Mouse (Mus musculus) ES-CJ7 (cell line): Measurements from ENCODE around the gene Fgf2.

Experiments used
- DNase-seq: peaks from one replicate; pipeline ENCODE4 v3.0.0; 2011; ENCODE audit warnings: low read depth, low spot score

Fgf2 gene

DNA sequence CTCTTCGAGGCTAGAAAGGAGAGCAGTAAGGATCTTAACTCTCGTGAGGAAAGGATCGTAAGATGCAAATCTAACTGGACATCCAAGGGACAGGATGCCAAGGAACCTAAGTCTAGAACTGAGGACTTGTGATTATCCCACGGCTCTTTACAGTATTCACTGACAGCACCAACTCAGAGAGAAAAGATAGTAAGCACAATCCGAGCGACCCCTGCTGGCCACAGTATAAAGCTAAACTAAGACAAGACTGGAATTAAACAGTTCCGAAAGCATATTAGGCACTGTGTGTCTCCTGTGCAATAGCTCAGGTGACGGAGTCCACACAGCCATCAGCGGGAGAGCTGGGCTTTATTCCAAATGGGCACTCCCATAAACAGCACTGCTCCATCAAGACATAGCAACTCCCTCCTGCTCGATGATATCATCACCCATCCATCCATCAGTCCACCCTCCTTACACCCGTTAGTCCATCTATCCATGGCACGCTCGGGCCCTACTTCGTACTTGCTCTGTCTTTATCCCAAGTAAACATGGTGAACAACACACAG, 66.3 kb downstream of the Fgf2 start:
- peak; percentile 73 for DNase-seq

DNA sequence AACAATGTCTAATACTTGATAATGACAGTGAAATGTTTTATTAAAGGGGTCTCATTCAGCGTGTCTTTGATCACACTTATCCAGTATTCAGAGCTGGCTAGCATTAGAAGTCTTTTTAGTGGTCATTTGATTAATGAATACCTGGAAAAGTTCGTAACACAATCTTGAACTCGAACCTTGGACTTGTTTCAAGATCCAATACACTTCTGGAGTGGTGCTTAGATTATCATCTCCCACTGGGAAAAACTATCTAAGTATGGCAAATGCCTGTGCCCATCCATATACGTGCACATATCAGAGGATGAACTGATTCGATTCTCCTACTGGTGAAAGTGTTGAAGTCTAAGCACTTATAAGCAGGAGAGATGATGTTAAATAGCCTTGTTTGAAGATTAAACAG, 70.2 kb downstream of the Fgf2 start:
- DNase-seq = no peak

DNA sequence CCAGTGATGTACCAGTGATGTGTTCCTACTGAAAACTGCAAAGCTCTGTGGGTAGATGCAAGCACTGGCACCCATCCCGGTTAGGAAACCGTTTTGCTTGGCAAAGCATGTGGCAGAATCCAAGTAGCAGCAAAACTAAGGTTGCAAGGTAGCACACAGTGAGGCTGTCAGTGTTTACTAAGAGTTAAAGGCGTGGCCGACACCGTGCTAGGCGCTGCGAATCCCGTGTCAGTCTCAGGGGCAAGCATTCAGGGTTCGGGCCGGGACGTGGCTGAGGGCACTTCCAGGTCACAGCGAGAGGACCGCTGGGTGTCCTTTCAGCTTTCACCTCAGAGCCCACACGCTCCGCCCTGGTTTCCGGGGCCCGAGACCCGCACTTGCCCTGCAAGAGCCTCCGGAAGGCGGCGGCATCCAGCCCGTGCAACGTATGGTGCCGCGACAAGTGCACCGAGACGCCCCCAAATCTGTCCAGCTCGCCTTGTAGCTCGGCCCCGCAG, 70.9 kb downstream of the Fgf2 start:
- peak; percentile 69 for DNase-seq

DNA sequence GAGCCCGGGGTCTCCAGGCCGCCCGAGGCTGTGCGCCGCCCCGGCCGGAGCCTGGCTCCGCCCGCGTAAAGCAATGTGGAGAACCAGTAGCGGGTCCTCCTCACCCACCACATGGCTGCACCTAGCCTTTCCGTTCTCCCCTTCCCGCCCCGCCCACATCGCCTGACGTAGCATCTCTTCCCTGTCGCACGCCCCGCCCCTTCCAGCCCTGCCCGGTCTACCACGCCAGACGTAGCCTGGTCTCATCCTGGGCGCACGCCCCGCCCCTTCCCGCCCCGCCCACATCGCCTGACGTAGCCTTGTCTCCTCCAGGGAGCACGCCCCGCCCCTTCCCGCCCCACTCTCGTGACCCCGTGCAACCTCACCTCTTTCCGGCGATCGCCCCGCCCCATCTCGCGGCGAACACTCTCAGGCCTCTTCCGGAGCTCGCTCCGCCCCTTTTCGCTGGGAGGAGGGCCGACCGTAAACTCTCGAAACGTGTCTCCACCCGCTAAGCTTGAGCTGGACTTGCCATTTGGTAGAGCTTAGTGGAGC, 71.4 kb downstream of the Fgf2 start, which contains the start of gene Spata5:
Gene Spata5, plus strand, starts transcription at position 439 of the 534 bp plus-strand sequence.
- peak; percentile 99 for DNase-seq

DNA sequence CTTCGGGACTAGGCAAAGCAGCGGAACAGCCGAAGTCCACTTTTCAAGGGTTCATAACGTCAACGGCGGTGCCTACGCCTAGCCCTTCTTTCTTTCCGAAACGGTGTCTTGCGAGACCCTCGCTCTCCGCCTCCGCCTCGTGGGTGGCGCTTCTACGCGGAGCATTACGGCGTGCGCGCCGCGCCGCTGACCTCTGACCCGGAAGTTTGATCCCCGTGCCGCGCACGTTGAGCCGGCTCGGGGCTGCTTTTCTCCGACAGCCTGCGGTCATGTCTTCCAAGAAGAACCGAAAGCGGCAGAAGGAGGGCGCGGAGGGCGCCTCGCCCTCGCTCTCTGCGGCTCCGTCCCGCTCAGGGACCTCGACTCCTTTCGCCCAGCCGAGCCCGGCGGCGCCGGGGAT, 71.9 kb downstream of the Fgf2 start, which contains the start of gene Nudt6:
Gene Nudt6, minus strand, starts transcription at position 140 of the 400 bp plus-strand sequence.
- peak; percentile 92 for DNase-seq

DNA sequence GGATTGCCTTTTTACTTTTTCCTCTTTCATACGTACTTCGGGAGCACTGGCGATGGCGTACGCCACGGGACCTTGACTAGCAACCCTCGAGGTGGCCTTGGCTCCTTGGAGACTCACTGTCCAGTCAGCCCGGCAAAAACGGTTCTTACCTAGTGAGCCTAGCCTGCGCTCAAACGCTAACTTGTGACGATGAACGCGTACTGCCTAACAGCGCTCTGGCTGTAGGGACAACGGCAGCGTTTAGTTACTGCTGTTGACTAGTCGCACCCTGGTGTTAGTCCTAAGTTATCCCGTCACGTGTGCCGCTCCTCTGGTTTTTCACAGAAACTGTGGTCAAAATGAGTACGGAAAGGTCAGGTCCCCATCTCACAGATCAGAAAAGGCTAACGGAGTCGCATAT, 72.5 kb downstream of the Fgf2 start:
- DNase-seq = peak; percentile 24

DNA sequence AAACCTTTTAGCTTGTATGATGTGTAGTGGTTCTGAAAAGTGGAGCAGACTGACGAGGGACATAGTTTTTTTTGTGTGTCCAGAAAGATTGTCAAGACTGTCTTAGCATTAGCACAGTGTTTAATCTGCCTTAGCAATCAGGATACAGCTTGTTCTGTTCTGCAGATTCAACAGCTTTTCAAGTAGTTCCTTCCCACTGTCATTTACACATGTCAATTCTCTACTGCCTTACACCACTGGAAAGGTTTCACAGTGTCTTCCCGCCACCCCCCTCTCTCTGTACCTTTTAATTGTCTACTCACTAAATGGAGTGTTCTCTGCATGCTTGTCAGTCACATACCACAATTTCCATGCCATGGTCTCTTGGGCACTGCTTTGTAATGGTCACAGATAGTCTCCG, 73.0 kb downstream of the Fgf2 start:
- no peak for DNase-seq

DNA sequence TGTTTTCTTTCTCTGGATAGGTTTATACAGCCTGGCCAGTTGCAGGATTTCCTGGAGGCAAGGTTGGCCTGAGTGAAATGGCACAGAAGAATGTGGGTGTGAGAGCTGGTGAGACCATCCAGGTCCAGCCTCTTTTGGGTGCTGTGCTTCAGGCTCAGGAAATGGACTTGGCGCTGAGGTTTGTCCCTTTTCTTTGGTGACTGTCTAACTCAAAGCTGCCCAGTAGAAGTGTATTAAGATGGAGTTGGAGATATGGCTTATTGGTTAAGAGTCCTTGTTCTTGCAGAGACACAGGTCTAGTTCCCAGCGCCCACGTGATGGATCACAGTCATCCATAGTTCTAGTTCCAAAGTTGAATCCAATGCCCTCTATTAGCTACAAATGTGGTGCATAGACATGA, 77.9 kb downstream of the Fgf2 start:
- no peak for DNase-seq

DNA sequence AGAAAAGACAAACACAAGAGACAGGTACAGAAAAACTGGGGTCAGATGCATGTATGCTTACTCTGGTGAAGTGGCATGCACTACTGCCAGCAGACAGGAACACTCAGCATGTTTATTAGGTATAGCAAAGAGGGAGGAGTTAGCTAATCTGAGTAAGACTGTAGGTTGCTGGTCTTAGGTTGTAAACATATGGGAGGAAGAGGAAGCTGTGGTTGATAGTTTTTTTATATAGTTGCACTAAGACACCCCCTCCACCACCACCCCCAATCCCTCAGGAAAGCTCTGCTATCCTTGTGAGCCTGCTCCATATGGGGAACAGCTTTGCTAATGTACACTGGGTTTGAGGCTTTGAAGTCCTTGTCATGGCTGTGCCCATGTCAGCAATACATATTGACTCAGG, 82.2 kb downstream of the Fgf2 start:
- no peak for DNase-seq

DNA sequence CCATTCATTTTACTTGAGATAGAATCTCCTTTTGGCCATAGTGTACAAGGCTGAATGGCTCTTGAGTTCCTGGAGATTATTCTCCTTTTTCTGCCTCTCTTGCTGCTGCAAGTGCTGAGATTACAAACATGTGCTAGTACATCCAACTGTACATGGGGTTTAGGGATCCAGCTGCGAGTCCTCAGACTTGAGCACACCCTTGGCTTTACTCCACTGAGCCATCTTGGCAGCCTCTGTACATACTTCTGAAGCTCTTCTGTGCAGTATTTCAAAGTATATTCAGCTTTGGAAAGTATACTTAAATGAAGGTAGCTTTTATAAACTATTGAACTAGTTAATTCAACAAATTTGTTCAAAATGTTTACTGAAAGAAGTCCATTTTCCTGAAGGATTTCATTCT, 91.6 kb downstream of the Fgf2 start:
- no peak for DNase-seq

DNA sequence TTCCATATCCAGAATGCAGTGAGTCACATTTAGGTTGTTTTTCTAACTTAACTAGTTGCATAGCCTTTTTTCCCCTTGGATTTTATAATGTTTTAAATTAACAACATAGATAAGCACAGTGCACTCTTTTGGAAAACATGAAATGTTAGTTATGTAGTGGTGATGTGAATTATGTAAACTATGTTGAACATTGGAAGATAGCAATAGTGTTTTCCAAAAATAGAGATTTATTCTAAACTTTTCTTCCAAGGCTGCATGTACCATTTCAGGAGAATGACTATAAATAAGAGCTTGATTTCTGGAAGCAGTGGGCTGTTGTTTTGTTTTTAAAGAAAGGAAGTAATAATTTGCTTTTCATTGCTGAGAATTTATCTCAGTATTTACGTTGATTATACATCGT, 95.3 kb downstream of the Fgf2 start:
- no peak for DNase-seq

DNA sequence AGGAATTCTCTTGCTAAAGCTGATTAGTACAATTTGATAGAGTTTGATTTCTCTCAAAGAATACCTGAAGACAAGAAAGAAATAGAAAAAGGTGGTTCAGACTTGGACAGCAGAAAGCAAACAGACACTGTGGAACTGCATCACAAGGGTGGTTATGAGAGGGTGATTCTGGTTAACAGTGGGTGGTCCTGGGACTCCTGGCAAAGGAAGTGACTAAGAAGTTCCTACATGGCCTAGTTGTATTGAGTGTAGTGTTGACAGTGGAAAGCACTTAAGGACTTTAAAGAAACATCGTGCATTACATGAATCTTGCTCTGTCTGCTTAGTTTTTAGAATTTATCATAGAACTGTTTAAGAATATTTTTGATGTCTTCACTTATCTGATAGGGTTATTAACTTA, 107.8 kb downstream of the Fgf2 start:
- DNase-seq = no peak
